Comparison of ENCODE assay signal across 8 mouse cellular contexts in genomic region chr4:133043798-133044646, GRCm38 (mm10). TPM values are rescaled to one million over a fixed set of nuclear protein-coding genes. Genes with fewer than 3 reads are reported as not detected.
A peak's percentile ranks its signal among the peaks of the same experiment; 100 is the strongest.
DNase-seq lines count a peak whose midpoint lies in the region; ATAC-seq and TF ChIP-seq lines count a peak whose summit lies in the region.

No protein-coding gene starts in this region.

- 26% methylated on average over 6 of the region's 6 CpGs for WGBS in neural tube, embryonic 11.5 days
- 43% methylated on average over 6 of the region's 6 CpGs for WGBS in forebrain, postnatal 0 days
- WGBS in hindbrain, embryonic 12.5 days = 36% methylated on average over 6 of the region's 6 CpGs
- 37% methylated on average over 6 of the region's 6 CpGs for WGBS in lung, embryonic 15.5 days

- H3K4me1 ChIP-seq in neural tube, embryonic 11.5 days (ENCODE audit: control insufficient read depth, insufficient read depth, low read length) = peaks cover 82% of the 10 kb centered on the region
- peaks cover 59% of the 10 kb centered on the region for H3K4me1 ChIP-seq in forebrain, postnatal 0 days (ENCODE audit: insufficient read depth)
- peaks cover 98% of the 10 kb centered on the region for H3K4me1 ChIP-seq in hindbrain, embryonic 12.5 days
- H3K4me1 ChIP-seq in lung, embryonic 15.5 days = peaks cover 97% of the 10 kb centered on the region

- H3K9ac ChIP-seq in neural tube, embryonic 11.5 days (ENCODE audit: low read length) = no peak overlapping the region; the same call in 1 of the 2 replicates
- H3K9ac ChIP-seq in forebrain, postnatal 0 days = peak overlapping the region; percentile 41; the same call in 1 of the 2 replicates
- H3K9ac ChIP-seq in hindbrain, embryonic 12.5 days = peak overlapping the region; percentile 44
- H3K9ac ChIP-seq in lung, embryonic 15.5 days = peak overlapping the region; percentile 12; the same call in 1 of the 2 replicates

- peaks cover 10% of the 10 kb centered on the region; the same call in 1 of the 2 replicates for H3K27me3 ChIP-seq in neural tube, embryonic 11.5 days (ENCODE audit: control insufficient read depth, insufficient read depth, low read length)
- no peaks in the 10 kb centered on the region for H3K27me3 ChIP-seq in forebrain, postnatal 0 days (ENCODE audit: insufficient read depth, low read length)
- peaks cover 9% of the 10 kb centered on the region; the same call in 1 of the 2 replicates for H3K27me3 ChIP-seq in hindbrain, embryonic 12.5 days
- no peaks in the 10 kb centered on the region for H3K27me3 ChIP-seq in lung, embryonic 15.5 days

- no peak for ATAC-seq in neural tube, embryonic 11.5 days (ENCODE audit: insufficient read depth, low FRiP score, low TSS enrichment)
- ATAC-seq in forebrain, postnatal 0 days = no peak
- ATAC-seq in hindbrain, embryonic 12.5 days (ENCODE audit: low FRiP score) = no peak
- no peak; the same call in 1 of the 2 replicates for ATAC-seq in lung, embryonic 15.5 days (ENCODE audit: borderline replicate concordance, extremely low read depth, low FRiP score, low TSS enrichment)
- ATAC-seq in monocyte, adult 5-6 weeks (replicated peaks; ENCODE audit: insufficient number of reproducible peaks, low FRiP score, low TSS enrichment, poor library complexity, severe bottlenecking) = no peak
- no peak for ATAC-seq in megakaryocyte-erythroid progenitor cell, adult 5-6 weeks (replicated peaks; ENCODE audit: low FRiP score, low TSS enrichment, poor library complexity, severe bottlenecking)

- no peak for DNase-seq in neural tube, embryonic 11.5 days (ENCODE audit: low spot score)
- DNase-seq in neural tube, embryonic 10.5 days (ENCODE audit: extremely low spot score, low spot score) = no peak
- no peak for DNase-seq in forebrain, postnatal 0 days
- DNase-seq in embryo, embryonic 9.5 days (ENCODE audit: extremely low spot score) = no peak

- no peaks in the 10 kb centered on the region for H3K9me3 ChIP-seq in neural tube, embryonic 11.5 days (ENCODE audit: control insufficient read depth, low read length)
- no peaks in the 10 kb centered on the region for H3K9me3 ChIP-seq in forebrain, postnatal 0 days (ENCODE audit: low read length)
- no peaks in the 10 kb centered on the region for H3K9me3 ChIP-seq in hindbrain, embryonic 12.5 days (replicated peaks)
- H3K9me3 ChIP-seq in lung, embryonic 15.5 days = no peaks in the 10 kb centered on the region

- peak overlapping the region; percentile 35; the same call in 1 of the 2 replicates for H3K4me2 ChIP-seq in neural tube, embryonic 11.5 days (ENCODE audit: low read depth)
- no peak overlapping the region for H3K4me2 ChIP-seq in forebrain, postnatal 0 days (ENCODE audit: low read depth)
- H3K4me2 ChIP-seq in hindbrain, embryonic 12.5 days (replicated peaks) = no peak overlapping the region; the same call in 1 of the 2 replicates
- peak overlapping the region; percentile 94 for H3K4me2 ChIP-seq in lung, embryonic 15.5 days

- no peak for TF ChIP-seq CTCF in forebrain, postnatal 0 days (IDR thresholded peaks at IDR 0.05; ENCODE audit: low read depth)

- no peak overlapping the region for H3K4me3 ChIP-seq in neural tube, embryonic 11.5 days (ENCODE audit: low read depth, low read length)
- H3K4me3 ChIP-seq in forebrain, postnatal 0 days (ENCODE audit: low read depth, low read length) = no peak overlapping the region
- no peak overlapping the region for H3K4me3 ChIP-seq in hindbrain, embryonic 12.5 days
- 0 out of 2 replicates have a peak overlapping the region, but pooled peaks have one; percentile 20 for H3K4me3 ChIP-seq in lung, embryonic 15.5 days

- H3K27ac ChIP-seq in neural tube, embryonic 11.5 days (ENCODE audit: low read depth, low read length) = peak overlapping the region; percentile 67; the same call in 1 of the 2 replicates
- H3K27ac ChIP-seq in forebrain, postnatal 0 days (ENCODE audit: low read depth, low read length) = peak overlapping the region; percentile 76; the same call in 1 of the 2 replicates
- peak overlapping the region; percentile 90; the same call in 1 of the 2 replicates for H3K27ac ChIP-seq in hindbrain, embryonic 12.5 days
- peak overlapping the region; percentile 91 for H3K27ac ChIP-seq in lung, embryonic 15.5 days

- H3K36me3 ChIP-seq in neural tube, embryonic 11.5 days (ENCODE audit: control insufficient read depth, insufficient read depth, low read length) = no peaks in the 10 kb centered on the region
- no peaks in the 10 kb centered on the region for H3K36me3 ChIP-seq in forebrain, postnatal 0 days (ENCODE audit: insufficient read depth)
- no peaks in the 10 kb centered on the region for H3K36me3 ChIP-seq in hindbrain, embryonic 12.5 days
- no peaks in the 10 kb centered on the region for H3K36me3 ChIP-seq in lung, embryonic 15.5 days

RNA-seq across cellular contexts. Expression of gene Ahdc1, which starts 33.0 kb away (rescaled TPM):
- 6.1 and 7.2 TPM in 2 replicates for polyA plus RNA-seq in neural tube, embryonic 11.5 days (2014; fragmentation: Nextera tagmentation; extraction: Ambion mirVana)
- total RNA-seq in forebrain, postnatal 0 days (2014; rRNA removed) = 56.7 and 82.4 TPM in 2 replicates
- polyA plus RNA-seq in forebrain, postnatal 0 days (2015; fragmentation: Nextera tagmentation; extraction: Ambion mirVana) = 7.6 and 8.4 TPM in 2 replicates
- 12.8 and 15.3 TPM in 2 replicates for polyA plus RNA-seq in hindbrain, embryonic 12.5 days (2016; fragmentation: Nextera tagmentation; extraction: Ambion mirVana)
- polyA plus RNA-seq in lung, embryonic 15.5 days (2015; fragmentation: Nextera tagmentation; extraction: Ambion mirVana) = 8.5 and 10.5 TPM in 2 replicates
- 2.8 to 13.7 TPM (median 3.3 TPM) in 3 replicates for total RNA-seq in monocyte, adult 5-6 weeks (2017)
- total RNA-seq in megakaryocyte-erythroid progenitor cell, adult 5-6 weeks (2014; fragmentation: Nextera tagmentation) = 4.8 and 7.0 TPM in 2 replicates
- 0.33 and 0.72 TPM in 2 replicates for total RNA-seq in megakaryocyte-erythroid progenitor cell, adult 5-6 weeks (2017)

Comparison
In these comparisons a context has a peak if more than half of its experiments do, and no peak if none do; other contexts are left out.
1. H3K4me2 ChIP-seq: peak in neural tube, embryonic 11.5 days (single experiment) and lung, embryonic 15.5 days (single experiment); none in forebrain, postnatal 0 days (single experiment) and hindbrain, embryonic 12.5 days (single experiment).
2. Peak in every context shown above with its lines, with median percentiles within 50 percentile points of each other: H3K27ac ChIP-seq.